Mouse (Mus musculus) gastrocnemius, adult 2 months (tissue): ENCODE results near the gene Syde2. TPM values are rescaled to one million over a fixed set of nuclear protein-coding genes. Genes with fewer than 3 reads are reported as not detected.
A peak's percentile ranks its signal among the peaks of the same experiment; 100 is the strongest.
"Not testable (repeated sequence)": the region's sequence is repeated elsewhere in the genome, so short reads cannot be mapped to it uniquely, and the experiment has no call there.

Experiments
- DNase-seq: peaks from one replicate; pipeline ENCODE4 v3.0.0; 2022
- H3K27ac ChIP-seq: fragments of 200-600 bp; 2 replicates; pipeline ENCODE4 v1.8.1; 2022; ENCODE audit warnings: mild to moderate bottlenecking
- H3K4me3 ChIP-seq: fragments of 200-600 bp; 2 replicates; pipeline ENCODE4 v1.8.1; 2022; ENCODE audit warnings: mild to moderate bottlenecking, moderate library complexity
- CTCF ChIP-seq: fragments of 200-600 bp; IDR thresholded peaks from 2 replicates; pipeline ENCODE4 v1.8.1; 2022; ENCODE audit warnings: antibody characterized with exemption, mild to moderate bottlenecking, moderate library complexity
- intact Hi-C: fragments of 180-260 bp; cut with DNase I; formaldehyde crosslinking; loops from one replicate; pipeline ENCODE4 v1.15.1; 2025
- total RNA-seq, 2 experiments: library from RNA; stranded (reverse); gene quantifications; 2 replicates each; pipeline ENCODE4 v1.2.3; 2021

Syde2 gene
- total RNA-seq, 2 experiments from 2014 or later, result 0.97 to 1.1 TPM

- 0 out of 2 replicates have a peak overlapping the region, but pooled peaks have one; percentile 28 for H3K4me3 ChIP-seq
- TF ChIP-seq CTCF, result no peak
- H3K27ac ChIP-seq, result peak overlapping the region; percentile 56; the same call in 1 of the 2 replicates
- intact Hi-C loops, result loop anchor here (5.0 kb wide), 1 partner anchor 106 kb away; no protein-coding TSS in a partner anchor
- peak; percentile 62 for DNase-seq
Observed at GRCm38 (mm10) chr3:145951287-145952165, 36.1 kb upstream of the Syde2 start.

GRCm38 (mm10) chr3:145952945-145953344, 34.7 kb upstream of the Syde2 start:
- TF ChIP-seq CTCF, result no peak
- H3K27ac ChIP-seq, result no peak overlapping the region
- intact Hi-C loops, result loop anchor here (5.0 kb wide), 1 partner anchor 104 kb away; no protein-coding TSS in a partner anchor
- H3K4me3 ChIP-seq, result no peak overlapping the region
- no peak for DNase-seq

GRCm38 (mm10) chr3:145953411-145953810, 34.3 kb upstream of the Syde2 start:
- intact Hi-C loops, result loop anchor here (5.0 kb wide), 1 partner anchor 104 kb away; no protein-coding TSS in a partner anchor
- DNase-seq, result no peak
- no peak for TF ChIP-seq CTCF
- H3K4me3 ChIP-seq, result no peak overlapping the region
- no peak overlapping the region for H3K27ac ChIP-seq

- intact Hi-C loops, result no loop called here
- DNase-seq, result no peak
Observed at GRCm38 (mm10) chr3:145959824-145960223, 27.8 kb upstream of the Syde2 start.

DNA sequence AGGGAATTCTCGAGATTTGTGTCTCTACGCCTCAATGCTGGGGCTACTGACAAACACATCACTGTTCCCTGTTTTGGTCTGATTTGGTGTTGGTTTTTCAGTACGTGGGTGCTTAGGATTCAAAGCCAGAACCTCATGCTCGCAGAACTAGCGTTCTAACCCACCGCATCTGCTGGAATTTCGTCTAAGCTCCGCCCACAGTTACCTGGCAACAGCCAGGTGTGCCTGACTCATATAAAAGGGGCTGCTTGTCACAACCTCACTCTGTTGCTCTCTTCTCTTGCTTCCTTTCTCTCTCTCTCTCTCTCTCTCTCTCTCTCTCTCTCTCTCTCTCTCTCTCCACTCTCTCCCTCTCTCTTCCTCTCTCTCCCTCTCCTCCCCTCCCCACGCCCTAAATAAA, 25.3 kb upstream of the Syde2 start:
- intact Hi-C loops, result no loop called here
- TF ChIP-seq CTCF, result no peak
- no peak overlapping the region for H3K27ac ChIP-seq
- DNase-seq, result no peak
- H3K4me3 ChIP-seq, result no peak overlapping the region

More at GRCm38 (mm10) chr3:145959824-145960223, 27.8 kb upstream of the Syde2 start:
- Histone ChIP-seq H3K27ac (no peak overlapping the region), H3K4me3 (no peak overlapping the region)
- TF ChIP-seq CTCF, result no peak

GRCm38 (mm10) chr3:145963101-145964017, 24.3 kb upstream of the Syde2 start:
- TF ChIP-seq CTCF, result no peak
- H3K4me3 ChIP-seq, result peak overlapping the region; percentile 42
- H3K27ac ChIP-seq, result no peak overlapping the region
- no peak for DNase-seq
- intact Hi-C loops, result no loop called here

GRCm38 (mm10) chr3:145964018-145964387, 23.7 kb upstream of the Syde2 start:
- no peak for TF ChIP-seq CTCF
- Histone ChIP-seq H3K4me3 (peak overlapping the region; percentile 42; the same call in 1 of the 2 replicates), H3K27ac (no peak overlapping the region)
- no peak for DNase-seq
- intact Hi-C loops, result no loop called here

DNA sequence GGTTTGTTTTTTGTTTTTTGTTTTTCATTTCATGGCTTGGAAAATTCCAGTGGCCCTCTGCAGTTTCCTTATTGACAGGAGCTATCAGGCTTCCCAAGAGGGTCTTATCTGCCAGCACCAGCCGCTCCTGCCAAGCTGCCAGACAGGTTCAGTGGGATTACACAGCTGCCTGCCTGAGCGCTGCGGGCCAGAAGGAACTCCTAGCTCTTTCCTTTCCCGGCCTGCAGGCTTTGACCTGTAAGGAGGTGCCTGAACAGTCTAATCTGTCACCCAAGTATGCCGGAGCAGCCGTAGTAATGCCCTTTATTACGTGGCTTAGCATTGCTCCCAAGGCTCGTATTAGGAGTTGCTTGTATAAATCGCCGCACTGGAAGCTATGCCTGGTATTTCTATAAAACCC, 23.2 kb upstream of the Syde2 start:
- intact Hi-C loops, result no loop called here
- Histone ChIP-seq H3K4me3 (peak overlapping the region; percentile 23), H3K27ac (peak overlapping the region; percentile 16; the same call in 1 of the 2 replicates)
- no peak for DNase-seq
- no peak for TF ChIP-seq CTCF

GRCm38 (mm10) chr3:145965583-145965982, 22.1 kb upstream of the Syde2 start:
- H3K4me3 ChIP-seq, DNase-seq, intact Hi-C loops, H3K27ac ChIP-seq: not testable (repeated sequence)

DNA sequence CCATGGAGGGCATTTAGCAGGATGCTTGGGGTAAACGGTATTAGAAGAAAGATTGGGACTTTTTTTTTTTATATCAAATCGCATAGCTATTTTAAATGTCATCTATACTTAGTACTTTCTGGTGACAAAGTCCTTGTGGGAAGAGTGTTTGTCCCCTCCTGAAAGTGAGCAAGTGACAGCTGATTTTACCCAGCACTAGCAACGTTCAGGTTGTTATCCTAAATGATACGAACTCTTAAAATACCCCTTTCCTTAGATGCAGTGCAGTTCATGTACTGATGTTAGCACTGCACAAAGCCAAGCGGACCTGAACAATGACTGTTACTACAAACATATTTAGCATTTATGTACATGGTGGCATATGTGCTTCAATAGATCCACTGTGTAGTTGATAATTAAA, 20.9 kb upstream of the Syde2 start:
- no peak overlapping the region for H3K4me3 ChIP-seq
- no peak for DNase-seq
- H3K27ac ChIP-seq, result no peak overlapping the region
- TF ChIP-seq CTCF, result no peak
- intact Hi-C loops, result no loop called here

DNA sequence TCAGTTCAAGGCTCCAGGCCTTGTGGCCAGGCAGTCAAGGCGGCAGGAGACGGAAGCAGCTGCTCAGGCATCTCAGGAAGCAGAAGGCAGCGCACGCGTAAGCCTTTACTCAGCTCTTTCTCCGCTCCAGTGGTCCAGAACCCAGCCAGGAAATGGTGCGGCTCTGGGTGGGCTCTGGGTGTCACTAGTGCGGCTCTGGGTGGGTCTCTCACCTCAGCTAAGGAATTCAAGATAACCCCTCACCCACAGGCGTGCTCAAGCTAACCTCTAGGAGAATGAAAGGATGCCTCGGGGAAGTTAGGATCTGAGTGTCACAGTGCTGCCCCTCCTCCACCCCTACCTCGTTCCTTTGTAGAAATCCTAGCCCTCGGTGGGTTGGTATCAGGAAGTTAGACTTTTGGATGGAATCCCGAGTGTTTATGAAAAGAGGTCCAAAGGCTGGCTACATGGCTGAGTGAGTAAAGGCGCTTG, 18.6 kb upstream of the Syde2 start:
- no peak overlapping the region for H3K4me3 ChIP-seq
- no peak overlapping the region for H3K27ac ChIP-seq
- DNase-seq, result no peak
- intact Hi-C loops, result no loop called here
- TF ChIP-seq CTCF, result no peak

DNA sequence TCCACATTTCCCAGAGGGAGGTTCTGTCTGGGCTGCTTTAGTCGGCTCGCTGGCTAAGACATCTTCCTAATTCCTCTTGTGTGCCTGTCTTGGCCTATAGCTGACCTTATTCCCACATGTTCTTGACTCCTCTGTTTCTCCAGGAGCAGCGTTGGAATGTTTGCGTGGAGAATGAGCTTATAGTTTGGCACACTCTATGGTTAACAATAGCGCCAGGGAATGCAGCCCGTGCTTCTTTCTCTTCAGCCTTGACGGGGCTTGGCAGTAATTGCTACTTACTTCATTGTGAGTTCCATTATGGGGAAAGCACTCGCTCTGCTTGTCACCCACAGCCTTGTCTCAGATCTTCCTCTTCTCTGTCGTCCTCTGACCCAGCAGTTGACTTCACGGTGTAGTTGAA, 16.2 kb upstream of the Syde2 start:
- intact Hi-C loops, result no loop called here
- no peak for DNase-seq
- no peak for TF ChIP-seq CTCF
- Histone ChIP-seq H3K4me3 (no peak overlapping the region), H3K27ac (no peak overlapping the region)
